Mouse (Mus musculus) naive thymus-derived CD4-positive, alpha-beta T cell, adult 2 months (primary cell): ENCODE measurements at regions not wholly inside any gene's neighbourhood (a gene's known extent, or its start where the extent isn't known, plus 50 kb on each side); places are given as distances from the start of the nearest gene placed in this dataset.

Source experiments
- DNase-seq: peaks from one replicate; pipeline ENCODE4 v3.0.0-alpha.2; 2011; ENCODE audit warnings: low read depth

GRCm38 (mm10) chr8:11979056-11979455 lies 138.8 kb downstream of the Tex29 start:
- no peak for DNase-seq

DNA sequence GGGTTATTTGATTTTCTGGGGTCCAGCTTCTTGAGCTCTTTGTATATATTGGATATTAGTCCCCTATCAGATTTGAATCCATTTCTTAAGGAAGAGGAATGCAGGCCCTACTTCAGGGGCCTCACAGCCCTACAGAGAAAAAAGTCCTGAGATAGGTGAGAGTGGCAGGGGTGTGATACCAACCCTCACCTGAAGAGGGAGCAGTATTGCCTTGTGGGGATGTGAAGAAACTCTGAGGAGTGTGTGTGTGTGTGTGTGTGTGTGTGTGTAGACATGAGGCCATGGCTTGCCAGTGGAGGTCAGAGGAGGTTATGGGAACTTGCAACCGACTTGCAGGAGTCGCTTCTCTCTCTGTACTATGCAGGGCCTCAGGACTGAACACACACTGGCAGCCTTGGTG lies 141.2 kb downstream of the Tex29 start:
- peak; percentile 26 for DNase-seq

GRCm38 (mm10) chr8:11990024-11990423 lies 149.8 kb downstream of the Tex29 start:
- no peak for DNase-seq

DNA sequence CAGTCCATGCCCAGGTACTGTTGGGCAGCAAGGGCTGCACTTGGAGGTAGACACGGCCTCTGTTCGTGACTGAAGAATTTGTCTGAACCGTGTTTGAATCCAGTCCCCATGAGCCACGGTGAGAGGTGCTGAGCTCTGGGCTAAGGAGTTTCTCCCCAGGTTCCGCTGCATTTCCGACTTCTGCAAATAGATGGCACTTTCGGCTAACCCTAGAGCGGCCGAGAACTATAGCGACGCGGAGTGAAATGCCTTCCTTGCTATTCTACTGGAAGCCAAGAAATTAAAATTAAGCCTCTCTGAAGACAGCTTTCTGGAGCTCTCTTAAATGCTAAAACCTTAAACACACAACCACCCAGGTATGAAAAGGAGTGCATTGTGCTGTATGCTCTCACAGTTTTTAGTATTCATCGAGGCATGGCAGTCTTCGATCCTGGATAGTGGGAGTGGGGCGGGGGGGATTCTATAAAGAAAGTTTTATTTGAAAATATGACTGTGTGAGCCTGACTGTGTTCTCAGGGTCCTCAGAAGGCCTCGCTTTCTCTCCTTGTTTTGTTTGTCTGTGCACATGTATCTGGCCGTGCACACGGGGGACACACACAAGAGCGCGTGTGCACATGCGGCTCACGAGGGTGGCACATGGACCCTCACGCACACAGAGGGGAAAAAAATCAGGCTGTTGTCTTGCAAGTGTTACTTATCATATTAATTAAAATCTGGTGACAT lies 159.6 kb downstream of the Tex29 start:
- no peak for DNase-seq

- no peak for DNase-seq
Observed at GRCm38 (mm10) chr8:12000459-12000789, 160.2 kb downstream of the Tex29 start.

DNA sequence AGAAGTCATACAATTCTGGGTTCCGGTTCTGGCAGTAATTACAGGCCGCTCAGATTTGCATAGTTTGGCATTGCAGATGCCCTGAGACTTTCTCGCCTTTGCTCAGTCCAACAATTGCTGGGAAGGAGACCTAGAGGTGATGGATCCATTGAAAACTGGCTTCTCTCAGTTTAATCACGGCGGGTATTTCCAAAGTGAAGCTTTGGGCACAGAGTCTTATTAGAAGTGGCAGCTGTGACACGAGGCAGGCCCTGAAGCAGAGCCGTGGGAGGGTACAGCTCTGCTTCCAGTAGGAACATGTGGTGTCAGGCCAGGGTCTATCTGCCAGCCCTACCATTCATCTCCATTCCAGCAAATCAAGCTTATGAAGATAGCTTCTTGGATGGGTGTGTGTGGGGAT lies 164.0 kb downstream of the Tex29 start:
- DNase-seq: no peak

DNA sequence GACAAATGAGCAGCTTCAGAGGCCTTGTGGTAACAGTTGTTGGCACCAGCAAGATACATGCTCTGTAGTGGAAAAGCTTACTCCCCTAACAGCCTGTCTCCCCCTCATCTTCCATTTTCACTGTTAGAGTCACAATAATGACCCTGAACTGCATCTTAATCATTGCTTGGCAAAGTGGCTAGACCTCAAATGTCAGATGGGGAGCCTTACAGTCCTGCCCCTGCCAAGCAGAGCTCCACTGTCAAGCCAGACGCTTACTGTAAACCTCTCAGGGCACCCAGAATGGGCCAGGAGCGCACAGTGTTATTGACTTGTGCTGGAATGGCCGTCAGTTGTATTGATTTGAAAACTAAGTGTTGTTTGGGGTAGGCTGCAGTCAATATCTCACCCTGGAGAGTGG lies 172.5 kb downstream of the Tex29 start:
- no peak for DNase-seq

- DNase-seq: no peak
Observed at GRCm38 (mm10) chr8:12017750-12018149, 177.5 kb downstream of the Tex29 start.

- no peak for DNase-seq
Observed at GRCm38 (mm10) chr8:12019272-12019671, 179.0 kb downstream of the Tex29 start.

GRCm38 (mm10) chr8:12023669-12024390 lies 183.6 kb downstream of the Tex29 start:
- no peak for DNase-seq

- DNase-seq: no peak
Observed at GRCm38 (mm10) chr8:12030363-12031116, 190.3 kb downstream of the Tex29 start.

GRCm38 (mm10) chr8:12031796-12032195 lies 191.5 kb downstream of the Tex29 start:
- DNase-seq: no peak

DNA sequence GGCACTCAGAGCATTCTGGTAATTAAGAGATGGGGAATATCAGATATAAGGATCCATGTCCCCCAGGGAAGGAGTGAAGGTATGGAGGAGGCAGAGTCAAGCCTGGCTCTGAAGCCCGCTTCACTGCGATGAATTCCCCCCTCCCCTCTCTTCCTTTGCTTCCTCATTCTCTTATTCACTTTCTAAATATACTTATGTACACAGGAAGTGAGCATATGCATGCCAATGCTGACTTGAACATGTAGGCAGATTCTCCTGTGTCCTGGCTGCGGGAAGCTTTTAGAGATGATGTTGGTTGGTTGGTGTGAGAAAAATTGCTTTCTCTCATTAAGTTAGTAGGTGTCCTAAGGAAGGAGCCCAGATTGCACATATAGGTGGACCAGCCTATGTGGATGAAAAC lies 192.1 kb downstream of the Tex29 start:
- no peak for DNase-seq

DNA sequence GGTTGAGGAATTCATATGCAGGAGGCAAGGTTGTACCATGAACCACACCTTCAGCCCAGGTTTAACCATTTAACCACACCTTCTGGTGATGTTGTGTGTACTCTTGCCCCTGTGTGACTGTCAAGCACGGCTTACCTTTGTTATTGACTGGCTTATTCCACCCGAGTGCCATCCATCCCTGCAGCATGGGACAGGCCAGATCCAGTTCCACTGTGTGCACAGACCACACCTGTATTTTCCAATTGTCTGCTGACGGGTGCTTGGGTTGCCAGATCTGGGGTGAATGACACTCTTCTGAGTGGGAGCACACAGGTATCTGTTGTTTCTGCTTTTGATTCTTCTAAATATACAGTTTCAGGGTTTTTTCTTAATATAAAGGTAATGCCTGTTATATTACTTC lies 196.1 kb downstream of the Tex29 start:
- no peak for DNase-seq

- DNase-seq: no peak
Observed at GRCm38 (mm10) chr8:12040924-12041323, 200.7 kb downstream of the Tex29 start.

DNA sequence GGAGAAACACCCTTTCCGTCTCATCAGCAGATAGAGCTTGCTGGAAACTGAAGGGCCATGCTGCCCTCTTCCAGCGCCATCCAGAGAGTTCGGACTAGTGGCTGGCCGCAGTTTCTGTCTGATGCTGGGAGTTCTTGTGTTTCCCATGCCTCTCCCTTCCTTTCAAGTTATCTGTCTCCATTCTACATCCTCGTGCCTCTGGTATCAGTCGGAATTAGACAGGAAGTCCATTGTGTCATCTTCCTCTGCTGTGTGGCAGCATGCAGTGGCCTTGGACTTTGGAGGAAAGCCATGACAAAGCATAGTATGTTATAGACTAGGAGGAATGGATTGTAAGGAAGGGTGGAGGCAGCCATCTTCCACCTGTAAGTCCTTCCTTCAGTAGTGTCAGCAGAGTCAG lies 201.4 kb downstream of the Tex29 start:
- no peak for DNase-seq

- DNase-seq: no peak
Observed at GRCm38 (mm10) chr8:12050841-12051240, 210.6 kb downstream of the Tex29 start.

DNA sequence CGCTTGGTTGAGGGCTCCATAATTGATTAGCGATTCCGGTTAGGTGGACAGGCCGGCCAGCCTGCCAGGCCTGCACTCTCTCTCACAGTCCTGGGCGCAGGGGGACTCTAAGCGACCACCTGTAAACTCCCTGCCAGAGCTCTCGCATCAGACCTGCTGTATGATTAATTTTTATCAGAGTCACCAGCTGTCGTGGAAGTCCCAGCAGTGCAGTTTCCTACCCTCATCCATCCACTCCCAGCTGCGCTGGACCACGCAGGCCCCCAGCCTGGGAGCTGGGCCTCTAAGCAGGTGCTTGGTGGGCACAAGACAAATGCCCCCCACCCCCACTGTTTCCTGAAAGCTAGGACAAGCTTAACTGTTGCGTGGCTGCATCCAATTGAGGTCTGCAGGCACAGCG lies 211.1 kb downstream of the Tex29 start:
- no peak for DNase-seq

DNA sequence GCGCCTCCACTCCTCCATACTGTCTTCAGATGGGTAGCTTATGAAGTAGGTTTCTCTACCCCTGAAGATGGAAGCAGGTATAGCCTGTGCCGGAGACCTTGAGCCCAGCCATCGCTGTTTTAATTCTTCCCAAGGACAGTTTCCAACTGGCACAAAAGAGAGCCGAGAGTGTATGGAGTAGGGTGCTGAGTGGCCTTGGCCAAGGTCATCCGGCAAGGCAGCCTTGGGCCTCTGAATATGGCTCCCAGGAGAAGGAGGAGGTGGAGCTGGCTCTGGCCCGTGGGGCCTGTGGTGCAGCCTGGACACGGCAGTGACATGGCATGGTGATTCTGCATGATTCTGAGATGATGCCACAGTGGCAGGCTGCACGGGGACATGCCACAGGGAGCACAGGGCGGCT lies 215.7 kb downstream of the Tex29 start:
- no peak for DNase-seq

DNA sequence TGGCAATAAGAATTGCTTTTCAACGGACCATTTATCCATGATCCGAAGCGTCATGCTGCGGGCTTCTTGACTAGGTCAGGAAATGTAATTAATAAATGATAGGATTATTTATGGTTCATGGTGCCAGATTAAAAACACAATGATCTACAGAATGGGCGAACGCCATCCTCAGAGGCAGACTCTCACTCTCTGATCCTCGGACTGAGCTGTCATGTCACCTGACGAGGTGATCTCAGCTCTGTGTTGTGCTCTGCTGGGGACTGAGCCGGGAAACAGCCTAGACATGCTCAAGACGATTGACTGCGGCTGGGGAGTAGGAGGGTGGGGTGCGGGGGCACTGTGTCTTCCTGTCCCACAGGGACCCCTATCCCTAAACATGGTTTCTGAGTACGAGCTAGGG lies 217.4 kb upstream of the A230072I06Rik start:
- no peak for DNase-seq

- DNase-seq: no peak
Observed at GRCm38 (mm10) chr8:12062710-12063109, 215.9 kb upstream of the A230072I06Rik start.

DNA sequence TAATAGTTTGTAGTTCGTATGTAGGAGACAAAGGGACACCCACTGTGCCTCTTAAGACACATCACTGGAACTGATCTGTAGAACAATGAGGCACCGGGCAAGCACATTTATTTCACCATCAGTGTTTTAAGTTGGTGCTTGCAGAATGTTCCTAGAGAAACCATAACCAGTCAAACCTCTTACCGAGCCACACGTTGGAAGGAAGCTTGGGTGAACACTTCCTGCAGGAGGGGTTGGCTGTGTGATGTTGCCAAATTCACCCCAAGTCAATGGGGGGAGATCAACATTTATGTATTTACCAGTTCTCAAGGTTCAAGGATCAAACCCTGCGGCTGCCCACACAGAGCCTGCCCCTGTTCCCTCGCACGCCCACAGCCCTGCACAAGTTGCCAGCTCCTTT lies 214.0 kb upstream of the A230072I06Rik start:
- DNase-seq: no peak

GRCm38 (mm10) chr8:12066454-12066853 lies 212.2 kb upstream of the A230072I06Rik start:
- no peak for DNase-seq
